Mouse (Mus musculus) lung, embryonic 14.5 days (tissue): ENCODE data around the gene Rhob. TPM values are rescaled to one million over a fixed set of nuclear protein-coding genes. Genes with fewer than 3 reads are reported as not detected.
"Not testable (repeated sequence)": the region's sequence is repeated elsewhere in the genome, so short reads cannot be mapped to it uniquely, and the experiment has no call there.

Source experiments
- ATAC-seq: fragments of 200-750 bp; cut with Nextera tagmentation; 2 replicates; pipeline ENCODE4 v1.8.0; 2017; ENCODE audit warnings: mild to moderate bottlenecking, moderate TSS enrichment, moderate library complexity; ENCODE audit not compliant: insufficient read depth
- DNase-seq: peaks from one replicate; pipeline ENCODE4 v3.0.0-alpha.2; 2015
- H3K27ac ChIP-seq: fragments of 300-500 bp; sonication (generic); 2 replicates; pipeline ENCODE4 v1.5.1; 2014; ENCODE audit warnings: low read depth, mild to moderate bottlenecking, moderate library complexity
- H3K27me3 ChIP-seq: fragments of 300-500 bp; sonication (generic); 2 replicates; pipeline ENCODE4 v1.6.1; 2014; ENCODE audit warnings: low read length, control low read depth; ENCODE audit not compliant: insufficient read depth
- H3K36me3 ChIP-seq: fragments of 300-500 bp; sonication (generic); 2 replicates; pipeline ENCODE4 v1.6.1; 2014; ENCODE audit warnings: control low read depth; ENCODE audit not compliant: insufficient read depth
- H3K4me1 ChIP-seq: fragments of 300-500 bp; sonication (generic); 2 replicates; pipeline ENCODE4 v1.6.1; 2014; ENCODE audit warnings: antibody characterized with exemption, control low read depth; ENCODE audit not compliant: insufficient read depth
- H3K4me2 ChIP-seq: fragments of 300-500 bp; sonication (generic); 2 replicates; pipeline ENCODE4 v1.6.1; 2014; ENCODE audit warnings: mild to moderate bottlenecking
- H3K4me3 ChIP-seq: fragments of 300-500 bp; sonication (generic); 2 replicates; pipeline ENCODE4 v1.5.1; 2014; ENCODE audit warnings: low read depth, low read length
- H3K9ac ChIP-seq: fragments of 300-500 bp; sonication (generic); 2 replicates; pipeline ENCODE4 v1.6.1; 2014
- H3K9me3 ChIP-seq: fragments of 300-500 bp; sonication (generic); 2 replicates; pipeline ENCODE4 v1.6.1; 2016; ENCODE audit warnings: low read depth, low read length, control low read depth
- CTCF ChIP-seq: IDR thresholded peaks from 2 replicates; pipeline ENCODE4 v1.5.1; 2016; ENCODE audit warnings: antibody characterized with exemption, low read depth
- WGBS: fragments of 180-500 bp; shearing (Covaris S2); extraction: QIAGEN DNeasy Blood & Tissue Kit; methylation state at CpG from one replicate; pipeline ENCODE4 v1.1.7; 2014; 5-methylcytosine and 5-hydroxymethylcytosine counted together
- polyA plus RNA-seq: library from polyadenylated mRNA; unstranded; fragments of >200 nt; fragmentation: Nextera tagmentation; extraction: Ambion mirVana; gene quantifications from 2 replicates; pipeline ENCODE4 v1.2.1, GENCODE M21; 2014

The Rhob gene
- polyA plus RNA-seq, 1 experiment from 2014 or later: 66.5 TPM

GRCm38 (mm10) chr12:8464961-8465360 is 34.8 kb downstream of the Rhob start:
- no peaks in the 10 kb centered on the region for H3K27me3 ChIP-seq
- no peak overlapping the region for H3K27ac ChIP-seq

DNA sequence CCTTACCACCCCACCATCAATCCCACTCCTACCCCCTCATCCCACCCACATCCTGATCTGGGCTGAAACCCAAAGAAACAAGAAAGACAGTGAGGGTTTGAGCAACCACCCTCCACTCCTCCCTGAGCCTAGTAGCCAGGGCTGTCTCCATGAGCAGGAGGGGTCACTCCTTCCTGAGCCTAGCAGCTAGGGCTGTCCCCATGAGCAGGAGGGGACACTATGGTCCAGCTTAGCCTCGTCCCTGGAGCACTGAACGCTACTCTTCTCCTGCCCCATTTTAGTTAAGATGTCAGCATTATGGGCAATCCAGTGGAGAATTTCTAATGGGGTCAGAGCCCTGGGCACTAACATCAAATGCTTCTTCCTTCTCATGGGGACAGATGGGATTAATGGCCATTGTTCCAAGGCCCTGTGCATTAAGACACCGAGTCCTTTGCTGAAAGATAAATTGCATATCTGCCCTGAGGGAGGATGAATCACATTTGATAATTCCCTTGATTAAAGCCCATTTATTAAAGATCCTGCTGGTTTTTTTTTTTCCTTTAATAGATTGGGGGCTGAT is 36.1 kb downstream of the Rhob start:
- TF ChIP-seq CTCF: no peak
- Histone ChIP-seq H3K4me1 (0 out of 2 replicates have a peak, but pooled peaks cover 4% of the 10 kb centered on the region), H3K27me3 (no peaks in the 10 kb centered on the region), H3K27ac (no peak overlapping the region), H3K36me3 (no peaks in the 10 kb centered on the region), H3K9me3 (no peaks in the 10 kb centered on the region), H3K9ac (no peak overlapping the region), H3K4me2 (no peak overlapping the region), H3K4me3 (no peak overlapping the region)
- 51% methylated on average over 3 of the region's 3 CpGs for WGBS
- DNase-seq (no peak), ATAC-seq (no peak)

More at GRCm38 (mm10) chr12:8464961-8465360, 34.8 kb downstream of the Rhob start:
- Histone ChIP-seq H3K4me2 (no peak overlapping the region), H3K9me3 (no peaks in the 10 kb centered on the region), H3K36me3 (no peaks in the 10 kb centered on the region), H3K4me3 (no peak overlapping the region), H3K9ac (no peak overlapping the region), H3K4me1 (0 out of 2 replicates have a peak, but pooled peaks cover 9% of the 10 kb centered on the region)
- WGBS: 85% methylated on average over 5 of the region's 5 CpGs
- no peak for TF ChIP-seq CTCF
- DNase-seq (no peak), ATAC-seq (no peak)

- ATAC-seq: no peak
- WGBS: 79% methylated on average over 5 of the region's 5 CpGs
- H3K27ac ChIP-seq: no peak overlapping the region
- H3K4me2 ChIP-seq: no peak overlapping the region
- no peak for TF ChIP-seq CTCF
- no peaks in the 10 kb centered on the region for H3K27me3 ChIP-seq
- H3K4me3 ChIP-seq: no peak overlapping the region
- no peaks in the 10 kb centered on the region for H3K36me3 ChIP-seq
- no peak overlapping the region for H3K9ac ChIP-seq
- no peaks in the 10 kb centered on the region for H3K9me3 ChIP-seq
- H3K4me1 ChIP-seq: 0 out of 2 replicates have a peak, but pooled peaks cover 4% of the 10 kb centered on the region
- no peak for DNase-seq
Observed at GRCm38 (mm10) chr12:8462533-8462932, 37.3 kb downstream of the Rhob start.

DNA sequence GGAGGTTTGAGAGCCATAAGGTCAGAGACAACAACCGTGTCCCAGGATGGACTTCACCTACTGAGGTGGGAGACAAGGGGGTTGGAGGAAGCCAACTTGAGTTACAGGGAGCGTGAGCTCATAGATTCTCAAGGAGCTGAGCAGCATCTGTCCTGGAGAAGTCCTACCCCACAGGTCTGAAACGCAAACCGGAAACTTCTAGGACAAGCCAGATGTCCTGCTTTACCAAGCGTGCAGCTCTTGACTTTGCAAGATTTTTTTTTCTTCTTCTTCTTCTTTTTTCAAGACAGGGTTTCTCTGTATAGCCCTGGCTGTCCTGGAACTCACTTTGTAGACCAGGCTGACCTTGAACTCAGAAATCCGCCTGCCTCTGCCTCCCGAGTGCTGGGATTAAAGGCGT is 38.2 kb downstream of the Rhob start:
- H3K27me3 ChIP-seq, H3K36me3 ChIP-seq, H3K9ac ChIP-seq, H3K27ac ChIP-seq, H3K4me3 ChIP-seq, H3K9me3 ChIP-seq, DNase-seq, H3K4me2 ChIP-seq, ATAC-seq: not testable (repeated sequence)
- H3K4me1 ChIP-seq: peaks cover 13% of the 10 kb centered on the region; the same call in 1 of the 2 replicates
- WGBS: 97% methylated on average over 8 of the region's 8 CpGs

- H3K9ac ChIP-seq: no peak overlapping the region
- H3K36me3 ChIP-seq: no peaks in the 10 kb centered on the region
- H3K27me3 ChIP-seq: no peaks in the 10 kb centered on the region
- H3K4me1 ChIP-seq: peaks cover 16% of the 10 kb centered on the region; the same call in 1 of the 2 replicates
- no peak overlapping the region for H3K4me2 ChIP-seq
- WGBS: 51% methylated on average over 8 of the region's 8 CpGs
- no peak for ATAC-seq
- DNase-seq: no peak
- no peak for TF ChIP-seq CTCF
- H3K4me3 ChIP-seq: no peak overlapping the region
- H3K9me3 ChIP-seq: no peaks in the 10 kb centered on the region
- no peak overlapping the region for H3K27ac ChIP-seq
Observed at GRCm38 (mm10) chr12:8458400-8458799, 41.4 kb downstream of the Rhob start.

DNA sequence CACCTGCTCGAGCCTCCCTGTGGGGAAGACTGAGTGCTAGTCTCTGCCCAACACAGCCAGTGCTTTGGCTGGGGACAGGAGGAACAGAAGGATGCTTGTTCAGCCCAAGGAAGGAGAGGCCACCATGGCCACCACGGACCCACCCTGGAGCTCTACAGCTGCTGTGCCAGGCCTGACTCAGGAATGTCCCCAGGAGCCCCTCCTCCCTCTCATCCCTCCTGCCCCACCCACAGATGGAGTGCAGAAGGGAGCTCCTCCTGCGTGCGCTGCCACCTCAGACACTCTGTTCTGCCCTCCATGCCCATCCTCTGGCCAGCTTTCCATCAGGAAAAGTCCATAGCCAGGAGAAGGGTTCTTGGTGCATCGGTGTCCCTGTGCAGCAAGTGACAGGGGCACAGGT is 42.8 kb downstream of the Rhob start:
- Histone ChIP-seq H3K4me3 (no peak overlapping the region), H3K27ac (no peak overlapping the region), H3K9ac (no peak overlapping the region), H3K9me3 (no peaks in the 10 kb centered on the region), H3K36me3 (no peaks in the 10 kb centered on the region), H3K4me1 (peaks cover 17% of the 10 kb centered on the region; the same call in 1 of the 2 replicates), H3K27me3 (no peaks in the 10 kb centered on the region), H3K4me2 (no peak overlapping the region)
- no peak for TF ChIP-seq CTCF
- DNase-seq (no peak), ATAC-seq (peak; percentile 26; the same call in 1 of the 2 replicates)
- WGBS: 55% methylated on average over 5 of the region's 5 CpGs

GRCm38 (mm10) chr12:8455046-8455445 is 44.8 kb downstream of the Rhob start:
- peaks cover 21% of the 10 kb centered on the region; the same call in 1 of the 2 replicates for H3K4me1 ChIP-seq
- H3K4me2 ChIP-seq: no peak overlapping the region
- ATAC-seq: no peak
- H3K9ac ChIP-seq: no peak overlapping the region
- TF ChIP-seq CTCF: no peak
- DNase-seq: no peak
- H3K27me3 ChIP-seq: no peaks in the 10 kb centered on the region
- no peaks in the 10 kb centered on the region for H3K36me3 ChIP-seq
- H3K27ac ChIP-seq: no peak overlapping the region
- WGBS: 40% methylated on average over 2 of the region's 2 CpGs
- no peaks in the 10 kb centered on the region for H3K9me3 ChIP-seq
- no peak overlapping the region for H3K4me3 ChIP-seq
